Mouse (Mus musculus) C2C12 (cell line): Measurements from ENCODE around the gene Gm5089.

Experiments
- CEBPB ChIP-seq: IDR thresholded peaks from one replicate; pipeline ENCODE4 v1.6.1; 2011; ENCODE audit warnings: low read depth, mild to moderate bottlenecking, control low read depth, moderate library complexity
- MAX ChIP-seq: IDR thresholded peaks from one replicate; pipeline ENCODE4 v1.6.1; 2011; ENCODE audit warnings: mild to moderate bottlenecking, control low read depth
- MYOD1 ChIP-seq: IDR thresholded peaks from one replicate; pipeline ENCODE4 v1.6.1; 2011; ENCODE audit warnings: low read depth; ENCODE audit not compliant: control insufficient read depth, insufficient read length
- USF1 ChIP-seq: IDR thresholded peaks from one replicate; pipeline ENCODE4 v1.6.1; 2011; ENCODE audit warnings: low read depth, mild to moderate bottlenecking, control low read depth, moderate library complexity

DNA sequence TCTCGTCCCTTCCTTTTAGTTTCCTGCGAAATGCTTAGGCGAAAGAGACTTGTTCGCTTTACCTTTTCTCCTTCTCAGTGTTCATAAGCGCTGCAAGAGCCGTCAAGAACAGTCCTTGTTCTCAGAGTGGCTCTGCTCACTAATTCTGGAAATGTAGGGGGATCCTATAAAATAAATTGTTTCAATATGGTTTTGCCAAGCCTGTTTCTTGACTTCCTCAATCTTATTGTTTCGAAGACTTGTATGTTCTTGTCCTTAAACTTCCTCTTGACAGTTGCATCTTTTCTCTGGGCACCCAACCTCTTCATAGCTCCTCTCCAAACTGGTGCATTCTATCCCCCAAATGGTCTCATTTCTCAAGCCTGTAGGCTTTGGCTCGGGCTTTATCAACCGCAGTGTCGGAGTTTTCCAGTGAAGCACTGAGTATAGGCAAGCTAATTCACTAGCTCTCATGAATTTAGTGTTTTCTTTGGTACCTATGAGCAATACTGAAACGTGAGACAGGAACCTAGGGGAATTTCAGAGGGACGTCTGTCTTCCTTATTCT, 34.8 kb upstream of the Gm5089 start:
- TF ChIP-seq MAX (no peak), CEBPB (no peak), MYOD1 (no peak), USF1 (no peak)
